Mouse (Mus musculus) gastrocnemius, postnatal 10 days (tissue): ENCODE data around the gene Thoc6. TPM values are rescaled to one million over a fixed set of nuclear protein-coding genes. Genes with fewer than 3 reads are reported as not detected.
A peak's percentile ranks its signal among the peaks of the same experiment; 100 is the strongest.

Experiments used
- DNase-seq: peaks from one replicate; pipeline ENCODE4 v3.0.0; 2021; ENCODE audit warnings: mixed read lengths
- total RNA-seq, 2 experiments: library from RNA; stranded (reverse); gene quantifications; 2 replicates each; pipeline ENCODE4 v1.2.3; 2021

Thoc6 gene
- total RNA-seq, 2 experiments from 2014 or later = 17.7 to 21.2 TPM

DNA sequence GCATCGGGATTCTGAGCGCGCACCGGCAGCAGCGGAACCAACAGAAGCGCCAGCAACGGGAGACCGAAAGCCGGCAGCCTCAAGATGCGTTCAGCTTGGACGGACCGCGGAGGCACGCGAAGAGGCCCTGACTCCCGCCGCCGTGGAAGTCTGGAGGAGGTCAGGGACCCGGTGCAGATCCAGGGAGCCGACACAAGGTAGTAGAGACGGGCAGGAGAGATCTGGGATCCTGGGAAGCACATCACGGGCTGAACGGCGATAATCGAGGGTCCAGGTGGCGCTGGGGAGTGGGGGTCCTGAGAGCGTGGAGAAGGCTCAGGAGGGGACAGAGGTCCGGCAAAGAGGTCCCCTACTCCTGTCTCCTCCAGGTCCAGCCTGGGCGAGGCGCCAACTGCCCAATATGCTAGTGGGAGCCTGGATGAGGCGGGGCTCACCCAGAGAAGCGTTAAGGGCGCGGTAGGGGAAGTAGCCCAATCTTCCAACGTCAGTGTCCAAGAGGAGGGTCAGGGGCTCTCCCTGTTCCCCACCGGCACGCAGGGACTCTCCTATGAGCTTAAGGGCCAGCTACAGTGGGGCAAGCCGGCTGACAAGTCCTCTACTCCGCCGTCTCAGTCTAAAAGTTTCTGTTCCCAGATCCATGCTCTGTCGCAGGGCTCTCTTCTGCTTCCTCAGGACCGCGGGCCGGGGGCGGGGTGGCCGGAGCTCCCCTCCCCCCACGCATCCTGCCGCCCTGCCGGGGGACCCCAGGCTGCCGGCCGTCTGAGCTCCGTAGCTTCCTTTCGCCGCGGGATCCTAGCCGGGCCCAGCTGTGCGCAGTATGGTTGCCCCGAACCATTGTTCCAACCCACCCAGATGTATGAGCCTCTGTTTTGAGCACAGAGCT lies 28.8 kb downstream of the Thoc6 start, which contains the start of gene Mmp25:
TSS of gene Mmp25 (minus strand) at position 665 of the 883 bp plus-strand sequence.
- DNase-seq = peak; percentile 40

DNA sequence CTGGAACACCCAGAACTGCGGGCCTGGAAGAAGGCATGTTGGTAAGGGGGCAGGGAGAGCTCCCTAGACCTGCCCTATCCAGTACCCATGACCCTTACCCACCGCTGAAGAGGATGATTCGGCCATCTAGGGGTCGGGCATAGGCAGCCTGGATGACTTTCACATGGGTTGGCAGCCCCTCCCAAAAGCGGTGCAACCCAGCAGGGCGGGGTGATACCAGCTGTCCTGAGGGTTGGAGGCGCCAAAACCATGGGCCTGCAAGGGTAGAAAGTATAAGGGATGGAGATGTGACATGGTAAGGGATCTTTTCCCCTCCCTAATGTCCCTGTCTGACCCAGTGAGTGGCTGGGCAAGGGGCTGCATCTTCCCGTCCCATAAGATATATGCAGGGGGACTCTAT lies 42.4 kb downstream of the Thoc6 start:
- DNase-seq = no peak

DNA sequence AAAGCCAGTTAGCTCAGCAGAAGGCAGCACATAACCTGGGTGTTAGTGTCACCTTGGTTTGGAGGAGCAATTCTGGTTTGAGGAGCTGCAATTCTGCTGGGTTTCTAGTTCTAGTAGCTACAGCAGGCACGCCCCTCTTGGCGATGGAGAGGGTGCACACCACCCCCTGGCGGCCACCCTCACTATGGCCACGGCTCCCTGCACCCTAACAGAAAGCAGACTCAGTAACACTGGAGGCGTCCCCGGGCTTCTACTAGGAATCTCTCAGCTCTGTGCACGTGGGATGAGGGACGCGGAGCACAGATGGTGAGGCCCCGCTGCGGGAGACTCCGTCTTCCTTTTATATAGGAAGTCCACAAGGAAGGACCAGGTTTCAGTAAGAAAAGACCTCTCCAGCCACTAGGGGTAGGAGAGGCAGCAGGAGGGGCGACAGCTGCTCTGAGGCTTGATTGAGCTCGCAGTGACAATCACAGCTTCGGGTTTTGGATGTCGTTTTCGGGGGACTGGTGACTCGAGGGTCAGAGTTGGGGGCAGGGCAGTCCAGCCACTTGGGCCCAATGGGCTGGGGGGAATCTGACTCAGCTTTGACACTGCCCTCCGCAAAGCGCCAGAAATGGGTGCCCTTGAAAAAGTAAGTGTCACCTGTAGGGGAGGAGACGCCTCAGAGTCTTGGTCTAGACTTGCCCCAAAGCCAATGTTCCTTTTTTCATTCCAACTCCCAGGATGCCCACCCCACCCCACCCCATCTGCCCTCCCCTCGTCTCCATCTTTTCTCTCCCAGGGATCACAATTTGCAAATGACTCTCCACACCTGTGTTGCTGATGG lies 43.3 kb downstream of the Thoc6 start:
- peak; percentile 86 for DNase-seq

DNA sequence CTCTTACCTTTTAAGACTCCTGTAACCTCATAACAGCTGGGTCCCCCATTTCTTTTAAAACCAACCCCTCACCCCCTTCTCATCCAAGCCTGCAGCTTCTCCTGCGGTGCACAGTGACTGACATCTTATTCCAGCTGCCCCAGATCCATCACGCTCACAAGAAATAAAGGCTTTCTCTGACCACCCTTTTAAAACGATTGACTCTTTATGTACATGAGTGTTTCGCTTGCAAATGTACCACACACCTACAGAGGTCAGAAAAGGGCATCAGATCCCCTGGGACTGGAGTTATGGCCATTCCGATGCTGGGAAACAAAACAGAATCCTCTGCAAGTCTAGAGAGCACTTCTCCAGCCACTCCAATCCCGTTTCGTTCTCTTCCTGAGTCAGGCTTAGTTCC lies 45.9 kb downstream of the Thoc6 start:
- DNase-seq = no peak

DNA sequence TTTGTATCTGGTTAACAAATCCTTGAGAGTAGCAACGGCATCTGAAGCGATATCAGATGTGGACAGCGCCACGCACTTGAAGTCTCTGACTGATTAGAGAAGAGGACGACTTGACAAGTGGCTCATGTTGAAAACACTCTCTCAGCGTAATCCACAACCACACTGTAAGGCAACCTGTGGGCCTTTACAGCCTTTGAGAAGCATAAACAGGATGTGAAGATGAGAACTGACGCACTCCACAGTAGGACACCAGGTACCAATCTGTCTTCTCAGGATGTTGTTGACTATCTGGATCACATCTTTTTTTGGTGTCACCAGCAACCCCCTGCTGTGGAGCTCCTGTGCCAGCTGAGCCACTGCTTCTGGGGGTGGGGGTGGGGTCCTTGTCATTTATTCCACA lies 53.3 kb downstream of the Thoc6 start:
- DNase-seq = no peak

Other genes starting within 250 kb of the Thoc6 start
- gene Vmn2r117, start 194.2 kb downstream of the Thoc6 start, total RNA-seq = not detected
- 1 to 10 TPM; 3.3 to 4.1 TPM for gene Zfp213, start 109.6 kb downstream of the Thoc6 start, total RNA-seq
- 1 to 10 TPM; 6.6 to 7.0 TPM for gene Zfp13, start 74.4 kb downstream of the Thoc6 start, total RNA-seq
- not detected for gene Zscan10, start 73.0 kb downstream of the Thoc6 start, total RNA-seq
- gene Mmp25, start 28.6 kb downstream of the Thoc6 start, total RNA-seq = under 1 TPM; 0.35 to 0.43 TPM
- gene Bicdl2, start 13.4 kb downstream of the Thoc6 start, total RNA-seq = not detected
- 100 to 1,000 TPM; 273 to 283 TPM for gene Hcfc1r1, start 286 bp downstream of the Thoc6 start, total RNA-seq
- 10 to 100 TPM; 33.4 to 51.3 TPM for gene Tnfrsf12a, start 3.6 kb upstream of the Thoc6 start, total RNA-seq
- gene Cldn6, start 5.4 kb upstream of the Thoc6 start, total RNA-seq = not detected
- under 1 TPM; 0.54 to 0.70 TPM for gene Cldn9, start 10.1 kb upstream of the Thoc6 start, total RNA-seq
- gene 1520401A03Rik, start 48.9 kb upstream of the Thoc6 start, total RNA-seq = under 1 TPM; 0.12 to 0.23 TPM
- gene Pkmyt1, start 52.5 kb upstream of the Thoc6 start, total RNA-seq = 1 to 10 TPM; 4.7 to 5.6 TPM
- 1 to 10 TPM; 7.6 to 9.4 TPM for gene Paqr4, start 67.0 kb upstream of the Thoc6 start, total RNA-seq
- not detected for gene Kremen2, start 72.0 kb upstream of the Thoc6 start, total RNA-seq
- 10 to 100 TPM; 39.0 to 39.5 TPM for gene Flywch1, start 97.7 kb upstream of the Thoc6 start, total RNA-seq
- gene Flywch2, start 112.2 kb upstream of the Thoc6 start, total RNA-seq = 1 to 10 TPM; 3.4 to 3.8 TPM
- gene Srrm2, start 116.7 kb upstream of the Thoc6 start, total RNA-seq = 100 to 1,000 TPM; 177 to 255 TPM
- gene Elob, start 155.3 kb upstream of the Thoc6 start, total RNA-seq = 100 to 1,000 TPM; 364 to 374 TPM
- not detected for gene Prss33, start 162.2 kb upstream of the Thoc6 start, total RNA-seq
- not detected for gene Prss32, start 170.0 kb upstream of the Thoc6 start, total RNA-seq
- not detected for gene Prss41, start 170.3 kb upstream of the Thoc6 start, total RNA-seq
- gene Prss21, start 194.2 kb upstream of the Thoc6 start, total RNA-seq = not detected
- gene Dcpp1, start 207.0 kb upstream of the Thoc6 start, total RNA-seq = not detected
- gene Dcpp2, start 207.0 kb upstream of the Thoc6 start, total RNA-seq = not detected
- not detected for gene Dcpp3, start 243.6 kb upstream of the Thoc6 start, total RNA-seq